Mouse (Mus musculus): ENCODE results near the gene Sebox. TPM values are rescaled to one million over a fixed set of nuclear protein-coding genes. Genes with fewer than 3 reads are reported as not detected.
"Not testable (repeated sequence)": the region's sequence is repeated elsewhere in the genome, so short reads cannot be mapped to it uniquely, and the experiment has no call there.

The Sebox gene
- total RNA-seq, 4 experiments from 2014 or later, result not detected

DNA sequence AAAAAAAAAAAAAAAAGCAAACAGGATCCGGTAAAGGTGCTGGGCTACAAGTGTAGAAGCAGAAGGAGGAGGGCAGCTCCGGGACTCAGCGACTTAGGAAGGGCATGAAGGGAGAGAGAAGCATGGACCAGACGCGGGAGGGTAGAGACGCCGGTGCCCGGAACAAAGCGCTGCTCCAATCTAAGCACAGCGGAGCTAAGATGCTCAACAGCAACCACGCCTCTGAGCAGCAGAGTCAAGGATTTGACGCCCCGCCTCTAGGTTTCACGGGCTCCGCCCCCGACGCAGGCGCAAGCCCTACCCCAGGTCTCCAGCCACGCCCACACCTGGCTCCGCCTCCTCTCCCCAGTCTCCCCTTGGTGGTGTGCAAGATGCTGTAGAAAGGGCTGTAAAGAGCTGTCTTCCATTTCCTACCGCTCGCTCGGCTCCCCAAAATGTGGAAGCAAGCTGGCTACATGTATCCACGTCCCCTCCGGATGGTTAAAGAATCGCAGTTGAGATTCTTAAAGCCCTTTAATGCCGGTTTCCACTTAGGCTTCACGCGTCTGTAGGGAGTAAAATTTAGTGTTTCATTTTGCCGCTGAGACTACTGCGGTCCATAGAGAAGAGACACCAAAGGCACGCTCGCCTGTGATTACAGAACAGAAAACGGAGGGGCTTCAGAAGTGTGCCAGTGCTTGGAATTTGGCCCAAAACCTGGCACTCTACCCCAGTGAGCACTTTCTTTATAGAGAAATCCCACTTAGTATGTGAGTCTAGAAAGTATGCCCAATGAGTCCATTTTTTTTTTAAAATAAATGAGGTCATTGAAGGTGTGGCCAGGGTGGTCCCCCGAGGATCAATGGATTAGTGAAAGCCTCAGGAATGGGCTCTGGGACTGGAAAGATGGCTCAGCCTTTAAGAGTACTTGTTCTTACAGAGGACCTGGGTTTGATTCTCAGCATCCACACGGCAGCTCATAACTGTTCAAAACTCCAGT lies 5.4 kb upstream of the Sebox start, which contains the start of gene Sarm1:
Gene Sarm1 (minus strand): TSS at position 211 of the 979 bp plus-strand sequence.
- peak; percentile 92 for DNase-seq

DNA sequence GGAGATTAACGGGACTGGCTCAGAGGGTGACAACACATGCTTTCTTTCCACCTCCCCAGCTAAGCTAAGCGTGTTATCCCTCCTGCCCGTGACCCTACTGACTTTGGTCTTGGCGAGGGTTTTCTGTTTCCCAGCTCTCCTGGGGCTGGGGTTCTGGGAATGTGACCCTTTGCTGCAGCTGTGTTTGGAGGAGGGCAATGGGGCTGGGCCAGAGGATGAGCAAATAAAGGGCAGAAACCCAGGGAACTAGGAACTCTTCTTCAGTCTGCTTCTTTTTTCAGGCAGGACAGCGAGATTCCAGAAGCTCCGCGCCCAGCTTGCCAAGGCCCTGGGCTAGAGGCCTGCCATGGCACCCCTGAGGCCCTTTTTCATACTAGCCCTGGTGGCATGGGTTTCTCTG lies 4.2 kb upstream of the Sebox start, which contains the start of gene Vtn:
Gene Vtn (plus strand): TSS at position 88 of the 400 bp plus-strand sequence.
- DNase-seq, result no peak

DNA sequence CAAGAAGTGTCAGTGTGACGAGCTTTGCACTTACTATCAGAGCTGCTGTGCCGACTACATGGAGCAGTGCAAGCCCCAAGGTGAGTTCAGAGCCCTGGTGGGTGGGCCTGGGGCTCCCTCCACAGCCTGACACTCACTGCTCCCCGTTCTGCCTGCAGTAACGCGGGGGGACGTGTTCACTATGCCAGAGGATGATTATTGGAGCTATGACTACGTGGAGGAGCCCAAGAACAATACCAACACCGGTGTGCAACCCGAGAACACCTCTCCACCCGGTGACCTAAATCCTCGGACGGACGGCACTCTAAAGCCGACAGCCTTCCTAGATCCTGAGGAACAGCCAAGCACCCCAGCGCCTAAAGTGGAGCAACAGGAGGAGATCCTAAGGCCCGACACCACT lies 3.7 kb upstream of the Sebox start:
- no peak for DNase-seq

DNA sequence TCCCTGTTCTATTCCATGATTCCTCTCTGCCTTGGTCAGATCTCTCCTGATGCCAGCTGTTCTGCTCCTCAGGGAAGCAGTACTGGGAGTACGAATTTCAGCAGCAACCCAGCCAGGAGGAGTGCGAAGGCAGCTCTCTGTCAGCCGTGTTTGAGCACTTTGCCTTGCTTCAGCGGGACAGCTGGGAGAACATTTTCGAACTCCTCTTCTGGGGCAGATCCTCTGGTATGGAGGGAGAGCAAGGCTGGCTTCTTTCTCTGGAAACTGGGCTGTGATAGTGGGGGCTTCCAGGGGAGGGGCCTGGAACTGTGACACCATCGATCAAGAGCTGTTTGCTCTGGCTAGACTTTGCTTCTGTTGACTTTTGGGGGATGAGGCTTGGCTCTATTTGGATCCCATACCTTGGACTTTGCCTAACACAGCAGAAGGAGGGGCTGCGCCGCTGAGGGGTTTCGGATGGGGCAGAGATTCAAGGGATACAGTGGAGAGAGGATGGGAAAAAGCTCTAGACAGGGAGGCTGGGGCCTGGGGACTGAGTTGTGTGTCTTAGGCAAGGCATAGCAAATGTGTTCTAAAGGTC lies 2.5 kb upstream of the Sebox start:
- no peak for DNase-seq

DNA sequence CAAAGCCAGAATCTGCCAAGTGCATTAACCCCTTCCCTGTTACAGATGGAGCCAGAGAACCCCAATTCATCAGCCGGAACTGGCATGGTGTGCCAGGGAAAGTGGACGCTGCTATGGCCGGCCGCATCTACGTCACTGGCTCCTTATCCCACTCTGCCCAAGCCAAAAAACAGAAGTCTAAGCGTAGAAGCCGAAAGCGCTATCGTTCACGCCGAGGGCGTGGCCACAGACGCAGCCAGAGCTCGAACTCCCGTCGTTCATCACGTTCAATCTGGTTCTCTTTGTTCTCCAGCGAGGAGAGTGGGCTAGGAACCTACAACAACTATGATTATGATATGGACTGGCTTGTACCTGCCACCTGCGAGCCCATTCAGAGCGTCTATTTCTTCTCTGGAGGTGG lies 1.7 kb upstream of the Sebox start:
- no peak for DNase-seq

DNA sequence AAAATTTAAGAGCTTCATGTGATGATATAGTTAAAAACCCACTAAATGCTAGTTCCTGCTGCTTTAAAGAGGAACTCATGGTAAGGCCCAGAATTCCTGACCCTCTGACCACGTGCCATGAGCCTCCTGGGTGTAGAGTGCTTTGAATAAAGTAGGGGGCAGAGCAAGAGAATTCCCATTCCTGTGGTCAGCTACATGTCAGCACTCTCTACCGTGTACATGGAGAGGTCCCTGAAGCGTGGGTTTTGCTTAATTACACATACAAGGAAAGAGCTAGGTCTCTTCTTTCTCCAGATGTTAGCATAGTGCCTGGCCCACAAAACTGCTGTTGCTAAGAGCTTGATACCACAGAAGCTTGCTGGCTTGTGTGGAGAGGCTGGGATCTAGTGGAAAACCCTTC lies 2.2 kb downstream of the Sebox start:
- DNase-seq, result no peak

DNA sequence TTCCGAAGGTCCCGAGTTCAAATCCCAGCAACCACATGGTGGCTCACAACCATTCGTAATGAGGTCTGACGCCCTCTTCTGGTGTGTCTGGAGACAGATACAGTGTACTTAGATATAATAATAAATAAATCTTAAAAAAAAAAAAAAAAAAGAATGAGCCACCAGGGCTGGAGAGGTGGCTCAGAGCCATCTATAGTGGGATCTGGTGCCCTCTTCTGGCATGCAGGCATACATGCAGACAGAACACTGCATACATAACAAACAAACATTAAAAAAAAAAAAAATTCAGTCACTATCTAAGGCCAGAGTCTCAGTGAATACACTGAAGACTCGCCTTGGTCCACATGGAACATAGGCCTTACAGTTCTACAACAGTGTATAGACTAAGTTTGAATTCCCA lies 5.9 kb downstream of the Sebox start:
- no peak for DNase-seq

DNA sequence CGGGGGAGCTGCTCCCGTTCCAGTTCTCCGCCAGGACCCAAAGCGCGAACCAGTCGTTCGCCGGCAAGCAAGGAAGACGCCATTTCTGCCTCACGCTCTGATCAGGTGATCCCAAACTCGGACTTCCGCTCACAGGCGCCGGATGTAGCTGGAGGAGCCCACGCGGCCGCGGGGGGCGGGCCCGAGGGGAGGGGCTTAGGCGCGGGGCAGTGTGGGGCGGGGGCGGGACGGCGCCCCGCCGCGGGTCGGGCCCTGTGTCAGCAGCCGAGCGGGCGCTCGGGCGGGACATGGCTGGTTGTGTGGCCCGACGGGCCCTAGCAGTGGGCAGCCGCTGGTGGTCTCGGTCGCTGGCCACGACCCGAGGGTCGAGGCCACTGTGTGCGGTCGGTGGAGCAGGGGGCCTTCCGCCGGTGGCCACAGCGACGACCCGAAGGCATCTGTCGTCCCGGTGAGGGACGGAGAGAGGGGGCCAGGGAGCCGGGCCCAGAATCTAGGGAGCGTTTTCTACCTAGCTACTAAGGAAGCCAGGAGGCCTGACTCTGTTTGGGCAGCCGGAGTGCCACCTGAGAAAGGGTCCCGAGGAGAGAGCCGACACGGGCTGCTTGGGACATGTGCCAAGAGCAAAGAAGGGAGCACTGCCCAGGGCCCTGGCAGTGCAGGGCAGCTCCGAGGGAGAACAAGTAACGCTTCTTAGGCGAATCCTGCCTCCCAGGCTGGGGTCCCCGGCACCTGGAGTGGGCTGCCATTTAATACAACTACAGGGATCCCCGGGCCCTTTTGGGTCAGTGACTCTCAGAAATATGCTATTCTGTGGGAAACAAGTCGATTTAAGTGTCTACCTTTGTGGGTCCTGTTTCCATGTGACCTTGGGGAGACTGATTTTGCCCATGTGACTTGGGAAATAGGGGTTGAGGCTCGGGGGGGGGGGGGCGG lies 9.0 kb downstream of the Sebox start, which contains the start of the genes Tmem199 and Poldip2:
Gene Tmem199 (minus strand): TSS at position 148 of the 933 bp plus-strand sequence.
Gene Poldip2 (plus strand): TSS at position 169 of the 933 bp plus-strand sequence.
- peak; percentile 85 for DNase-seq

DNA sequence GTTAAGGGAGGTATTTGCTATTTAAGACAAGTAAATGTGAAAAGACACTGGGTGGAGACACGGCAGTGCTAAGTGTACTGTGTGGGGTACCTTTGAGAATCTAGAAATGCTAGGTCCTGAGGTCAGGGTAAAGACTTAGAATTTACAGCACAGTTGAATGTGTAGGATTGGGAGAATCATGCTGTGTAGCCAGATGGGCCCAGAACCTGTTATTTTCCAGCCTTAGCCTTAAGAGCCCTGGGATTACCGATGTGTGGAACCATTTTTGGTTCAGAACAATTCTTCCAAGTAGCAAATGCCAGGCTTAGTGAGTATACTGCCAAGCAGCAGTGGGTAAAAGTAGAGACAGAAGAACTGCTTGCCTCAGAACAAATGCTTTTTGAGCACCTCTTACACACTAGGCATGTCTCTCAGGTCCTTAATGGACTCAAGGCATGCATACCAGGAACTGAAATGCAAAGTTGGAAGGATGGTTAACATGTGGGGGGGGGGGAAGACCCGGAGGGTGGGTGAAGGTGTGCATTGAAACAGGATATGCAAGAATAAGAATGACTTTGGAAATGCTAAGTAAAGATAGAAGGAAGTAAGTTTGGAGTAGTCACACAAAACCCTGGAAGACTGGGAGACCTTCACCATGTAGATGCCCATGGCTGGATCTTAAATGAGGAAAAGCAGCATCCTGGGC lies 10.0 kb downstream of the Sebox start:
- no peak for DNase-seq

DNA sequence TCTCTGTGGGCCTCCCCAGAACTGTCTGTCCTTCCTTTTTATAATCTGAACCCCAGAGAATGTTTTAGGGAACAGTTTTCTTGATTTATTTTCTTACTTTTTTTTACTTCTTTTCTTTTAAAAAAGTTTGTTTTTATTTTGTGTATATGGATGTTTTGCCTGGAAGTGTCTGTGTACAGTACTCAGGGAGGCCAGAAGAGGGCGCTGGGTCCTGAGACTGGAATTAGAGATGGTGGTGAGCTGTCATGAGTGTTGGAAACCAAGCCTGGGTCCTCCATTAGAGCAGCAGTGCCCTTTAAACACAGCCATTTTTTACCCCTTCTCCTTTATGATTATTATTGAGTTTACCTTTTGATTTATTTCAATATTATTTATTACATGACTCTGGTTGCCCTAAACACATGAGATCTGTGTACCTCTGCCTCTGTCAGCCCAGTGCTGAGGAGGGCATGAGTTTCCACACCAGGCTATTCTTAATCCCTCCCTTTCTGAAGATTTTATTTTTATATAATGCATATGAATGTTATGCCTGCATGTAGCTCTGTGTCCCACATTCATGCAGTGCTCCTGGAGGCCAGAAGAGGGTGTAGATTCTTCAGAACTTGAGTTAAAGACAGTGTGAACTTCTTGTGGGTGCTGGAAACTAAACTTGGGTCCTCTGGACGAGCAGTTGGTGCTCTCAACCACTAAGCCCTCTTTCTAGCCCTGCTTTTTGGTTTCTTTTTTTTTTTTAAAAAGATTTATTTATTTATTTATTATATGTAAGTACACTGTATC lies 12.5 kb downstream of the Sebox start:
- no peak for DNase-seq

DNA sequence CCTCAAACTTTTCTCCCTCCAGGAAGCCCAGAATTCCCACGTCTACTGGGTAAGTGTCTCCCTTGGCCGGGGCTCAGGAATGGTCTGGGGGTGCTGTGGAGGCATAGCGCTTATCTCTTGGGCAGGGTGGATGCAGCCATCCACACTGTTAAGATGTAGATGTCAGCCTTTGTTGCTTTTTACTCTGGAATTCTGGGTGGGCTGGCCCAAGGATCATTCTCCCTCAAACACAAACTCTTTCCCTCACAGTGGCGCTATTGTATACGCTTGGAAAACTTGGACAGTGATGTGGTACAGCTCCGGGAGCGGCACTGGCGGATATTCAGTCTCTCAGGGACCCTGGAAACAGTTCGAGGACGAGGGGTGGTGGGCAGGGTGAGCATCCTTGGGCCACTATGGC lies 15.7 kb downstream of the Sebox start:
- DNase-seq, result no peak

DNA sequence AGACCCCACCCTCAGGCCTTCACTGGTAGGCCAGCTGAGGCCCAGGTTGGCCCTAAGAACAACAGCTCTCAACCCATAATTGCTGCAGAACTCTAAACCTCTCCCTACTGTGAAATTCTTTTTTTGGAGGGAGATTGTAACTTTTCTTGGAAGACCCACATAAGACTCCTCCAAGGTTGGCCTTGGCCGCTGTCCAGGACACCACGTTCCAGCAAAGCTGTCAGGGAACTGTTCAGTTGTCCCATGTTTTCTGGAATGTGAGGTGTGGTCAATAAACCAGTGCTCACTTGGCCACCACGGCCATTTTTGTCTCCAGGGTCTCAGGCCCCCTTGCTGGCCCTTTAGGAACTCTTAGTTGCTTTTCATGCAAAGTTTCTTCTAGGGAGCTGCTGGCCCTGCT lies 18.6 kb downstream of the Sebox start:
- DNase-seq, result no peak

DNA sequence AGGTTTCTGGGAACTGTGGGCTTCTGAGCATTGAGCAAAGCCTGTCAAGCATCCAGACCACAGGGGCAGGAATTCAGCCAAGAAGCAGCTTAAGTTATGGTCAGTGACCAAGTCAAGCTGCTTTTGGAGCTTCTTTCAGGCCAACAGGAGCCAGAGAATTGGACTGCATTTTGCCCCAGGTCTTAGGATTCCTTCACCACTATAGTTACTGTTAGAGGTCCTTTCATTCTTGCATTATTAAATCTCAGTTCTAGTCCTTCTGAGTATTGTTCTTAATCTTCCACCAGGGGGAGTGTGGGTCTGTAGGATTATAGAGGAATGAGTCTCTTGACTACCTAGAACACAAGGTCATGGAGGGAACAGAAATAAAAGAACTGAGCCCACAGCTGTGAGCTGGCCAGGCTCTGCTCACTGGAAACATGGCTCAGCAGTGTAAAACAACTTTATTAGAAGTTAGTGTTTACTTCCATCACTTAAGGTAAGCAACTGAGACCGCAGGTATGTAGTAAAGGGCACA lies 19.3 kb downstream of the Sebox start:
- no peak for DNase-seq

DNA sequence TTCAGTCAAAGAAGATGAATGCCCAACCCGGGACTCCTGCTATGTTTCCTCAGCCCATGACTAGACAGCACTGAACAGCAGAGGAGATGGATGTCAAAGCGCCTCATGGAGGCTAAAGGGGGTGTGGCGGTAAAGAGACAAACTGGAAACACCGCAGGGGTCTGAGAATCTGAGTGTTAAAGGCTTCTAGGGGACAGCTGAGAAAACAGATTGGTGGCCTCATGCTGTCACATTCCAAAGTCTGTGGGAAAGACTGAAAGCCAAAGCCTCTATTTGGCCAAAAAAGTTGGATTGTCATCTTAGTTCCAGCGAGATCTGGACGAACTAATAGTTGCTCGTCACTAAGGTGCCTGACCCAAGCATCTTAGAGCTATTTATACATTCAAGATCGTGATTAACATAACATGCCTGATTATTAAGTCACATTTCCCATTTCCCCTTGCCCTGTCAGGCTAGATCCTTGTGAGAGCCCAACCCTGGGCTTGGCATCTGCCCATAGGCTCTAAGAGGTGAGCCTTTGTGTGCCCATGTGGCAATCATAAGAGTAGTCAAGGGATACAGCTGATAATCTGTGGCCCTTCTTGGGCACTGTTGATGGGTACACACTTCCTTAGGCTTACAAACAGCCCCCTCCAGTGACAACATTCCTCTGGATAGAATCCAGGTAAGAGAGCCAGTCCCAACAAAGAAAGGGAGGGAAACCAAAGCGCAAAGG lies 20.2 kb downstream of the Sebox start:
- no peak for DNase-seq

DNA sequence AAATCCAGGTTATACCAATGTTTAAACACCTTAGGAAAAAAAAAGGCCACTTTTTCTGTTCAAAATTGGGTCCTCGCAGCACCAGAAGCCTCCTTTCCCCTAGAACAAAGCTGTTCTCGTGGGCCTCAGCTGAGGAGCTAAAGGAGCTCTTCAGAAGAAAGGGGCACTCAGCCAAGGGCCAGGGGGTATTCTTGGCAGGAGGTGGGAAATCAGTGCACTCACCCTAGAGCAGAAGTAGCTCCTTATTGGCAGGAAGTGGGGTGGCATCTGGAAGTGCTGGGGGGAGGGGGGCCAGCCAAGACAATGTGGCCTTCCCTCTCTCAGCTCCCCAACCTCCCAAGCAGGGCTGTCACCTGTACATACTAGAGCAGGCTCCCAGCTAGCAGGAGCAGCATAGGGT lies 21.6 kb downstream of the Sebox start:
- no peak for DNase-seq

DNA sequence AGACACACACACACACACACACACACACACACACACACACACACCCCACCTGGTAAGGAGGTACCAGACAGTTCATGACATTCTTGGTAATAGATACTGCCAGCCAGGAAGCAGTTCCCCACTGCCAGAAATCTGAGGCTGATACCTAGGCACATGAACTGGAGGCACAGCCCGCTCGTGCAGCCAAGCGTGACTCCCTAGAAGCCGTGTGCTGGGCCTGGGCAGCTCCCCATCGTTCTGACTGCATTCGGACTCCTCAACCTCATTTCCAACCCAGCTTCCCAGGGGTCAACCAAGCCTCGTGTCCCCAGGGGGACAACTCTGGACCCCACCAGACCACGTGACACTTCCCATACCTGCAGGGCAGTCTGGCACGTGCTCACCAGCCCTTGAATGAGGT lies 25.5 kb downstream of the Sebox start:
- DNase-seq, result no peak

DNA sequence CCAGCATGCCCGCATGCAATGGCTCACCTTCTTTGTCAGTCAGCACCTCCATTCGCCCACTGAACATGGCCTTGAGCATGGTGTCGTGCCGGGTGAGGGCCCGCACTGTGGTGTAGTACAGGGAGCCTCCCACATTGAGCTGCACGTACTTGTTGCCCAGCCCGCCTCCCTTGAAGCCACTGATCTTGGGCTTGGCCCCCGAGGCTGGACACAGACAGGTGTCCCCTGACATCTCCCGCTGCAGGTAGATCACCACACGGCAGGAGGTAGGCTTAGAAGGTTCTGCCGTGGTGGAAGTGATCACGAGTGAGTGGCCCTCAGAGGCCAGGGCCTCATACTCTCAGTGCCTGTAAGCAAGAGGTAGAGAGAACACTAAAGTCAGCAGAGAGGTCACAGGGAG lies 26.8 kb downstream of the Sebox start:
- DNase-seq, result no peak

DNA sequence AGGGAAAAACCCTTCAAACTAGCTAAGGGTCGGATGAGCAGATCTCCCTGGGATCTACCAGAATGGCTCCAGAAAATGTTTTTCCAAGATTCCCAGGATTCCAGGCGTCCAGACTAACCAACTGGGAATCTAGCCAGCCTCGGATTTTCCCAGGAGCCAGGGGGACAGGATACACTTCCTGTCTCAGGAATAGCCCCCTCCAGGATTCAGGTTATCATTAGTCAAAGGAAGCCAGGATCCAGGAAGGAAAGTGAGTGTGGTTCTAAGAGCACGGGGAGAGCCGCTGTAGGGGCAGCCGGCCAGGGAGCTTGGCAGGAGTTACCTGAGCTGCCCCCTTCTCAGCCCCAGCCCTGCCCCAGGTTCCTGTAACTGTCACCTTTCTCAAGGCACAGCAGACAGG lies 27.8 kb downstream of the Sebox start:
- peak; percentile 44 for DNase-seq

DNA sequence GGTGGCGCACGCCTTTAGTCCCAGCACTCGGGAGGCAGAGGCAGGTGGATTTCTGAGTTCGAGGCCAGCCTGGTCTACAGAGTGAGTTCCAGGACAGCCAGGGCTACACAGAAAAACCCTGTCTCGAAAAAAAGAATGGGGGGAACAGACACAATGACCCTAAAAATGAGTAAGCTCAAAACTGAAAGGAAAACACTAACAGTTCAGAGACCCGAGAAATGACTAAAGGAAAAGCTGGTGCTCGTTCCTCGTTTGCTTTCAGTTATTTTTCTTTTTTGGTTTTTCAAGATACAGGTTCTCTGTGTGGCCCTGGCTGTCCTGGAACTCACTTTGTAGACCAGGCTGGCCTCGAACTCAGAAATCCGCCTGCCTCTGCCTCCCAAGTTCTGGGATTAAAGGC lies 28.3 kb downstream of the Sebox start:
- not testable (repeated sequence) for DNase-seq

DNA sequence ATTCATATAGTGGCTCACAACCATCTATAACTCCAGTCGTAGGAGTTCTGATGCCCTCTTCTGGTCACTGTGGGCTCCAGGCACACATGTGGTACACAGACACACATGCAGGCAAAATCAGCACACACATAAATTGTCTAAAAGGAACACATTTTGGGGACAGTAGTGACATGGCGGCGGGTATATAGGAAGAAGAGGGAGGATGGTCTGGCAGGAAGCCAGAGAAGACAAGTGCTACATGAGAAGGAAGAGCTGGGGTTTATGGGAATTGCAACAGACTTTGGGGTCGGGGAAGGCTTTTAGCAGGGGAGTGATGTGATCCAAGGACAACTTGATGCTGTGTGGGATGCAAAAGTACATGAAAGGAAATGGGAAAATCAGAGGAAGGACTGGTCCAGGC lies 31.3 kb downstream of the Sebox start:
- DNase-seq, result no peak
